Mouse (Mus musculus): ENCODE data around the gene Atp6v0e2.

- no peak for TF ChIP-seq CTCF (IDR thresholded peaks at IDR 0.05; ENCODE audit: low read depth, low read length)
- no peak for TF ChIP-seq POLR2A (IDR thresholded peaks at IDR 0.05; ENCODE audit: borderline replicate concordance, low read depth, low read length)
These were observed 3.3 kb downstream of the Atp6v0e2 start for GRCm38 (mm10) chr6:48540721-48541120.
